Mouse (Mus musculus) layer of hippocampus, adult 2 months (tissue): ENCODE data around the gene Cacna2d3. TPM values are rescaled to one million over a fixed set of nuclear protein-coding genes. Genes with fewer than 3 reads are reported as not detected.

Experiments
- DNase-seq, 2 experiments: peaks; one replicate each; pipeline ENCODE4 v3.0.0; 2022; ENCODE audit warnings: low spot score in 2 of 2
- H3K27ac ChIP-seq: fragments of 200-600 bp; 2 replicates; pipeline ENCODE4 v1.8.1; 2022
- H3K4me3 ChIP-seq: fragments of 200-600 bp; 2 replicates; pipeline ENCODE4 v1.8.1; 2022; ENCODE audit warnings: mild to moderate bottlenecking
- CTCF ChIP-seq: fragments of 200-600 bp; conservative IDR thresholded peaks from 2 replicates; pipeline ENCODE4 v1.8.1; 2022; ENCODE audit warnings: antibody characterized with exemption, mild to moderate bottlenecking, moderate library complexity
- total RNA-seq, 2 experiments: library from RNA; stranded (reverse); gene quantifications; 2 replicates each; pipeline ENCODE4 v1.2.3; 2021

Cacna2d3 gene
- total RNA-seq, 2 experiments from 2014 or later, result 98.7 to 101 TPM

GRCm38 (mm10) chr14:29111666-29112065, 610.0 kb downstream of the Cacna2d3 start:
- H3K27ac ChIP-seq, result no peak overlapping the region
- DNase-seq, result no peak
- no peak for TF ChIP-seq CTCF
- no peak overlapping the region for H3K4me3 ChIP-seq

GRCm38 (mm10) chr14:29110351-29111091, 611.1 kb downstream of the Cacna2d3 start:
- TF ChIP-seq CTCF, result peak; percentile 94
- Histone ChIP-seq H3K4me3 (no peak overlapping the region), H3K27ac (no peak overlapping the region)
- DNase-seq, result peak in 1 of 2 experiments; percentile 36

DNA sequence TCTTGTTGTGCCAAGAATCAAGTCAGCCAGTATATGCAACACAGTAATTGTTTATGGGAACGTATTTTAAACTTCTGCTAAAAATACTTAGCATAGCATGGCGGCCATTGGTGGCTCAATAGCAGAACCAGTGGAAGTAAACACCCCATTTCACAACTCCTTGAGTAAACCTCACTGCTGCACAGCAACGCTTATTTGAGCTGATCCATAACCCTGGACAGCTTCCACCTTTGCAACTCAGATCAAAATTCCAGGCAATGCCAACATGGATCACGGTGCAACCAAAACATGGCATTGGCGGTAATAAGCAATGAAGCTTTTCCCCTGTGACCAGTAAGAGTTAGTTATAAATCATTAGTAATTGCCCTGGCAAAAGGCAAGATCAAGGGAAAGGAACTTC, 614.2 kb downstream of the Cacna2d3 start:
- no peak for TF ChIP-seq CTCF
- no peak for DNase-seq
- no peak overlapping the region for H3K27ac ChIP-seq
- H3K4me3 ChIP-seq, result no peak overlapping the region

DNA sequence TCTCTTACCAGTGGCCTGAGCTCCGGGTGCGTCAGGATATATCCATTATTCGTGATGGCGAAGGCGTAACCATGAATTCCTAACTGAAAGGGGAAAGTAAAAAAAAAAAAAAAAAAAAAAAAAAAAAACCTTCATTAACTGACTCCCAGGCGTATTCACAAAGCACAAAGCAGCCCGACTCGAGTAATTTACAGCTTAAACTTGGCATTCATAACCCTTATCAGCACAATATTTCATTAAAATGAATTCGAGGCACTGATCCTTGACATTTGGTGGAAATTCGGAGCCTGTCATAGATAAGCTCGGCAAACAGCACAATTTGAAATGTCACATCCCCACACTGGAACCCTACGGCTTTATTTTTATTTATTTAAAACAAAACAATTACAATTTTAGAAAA, 623.9 kb downstream of the Cacna2d3 start:
- H3K4me3 ChIP-seq, result no peak overlapping the region
- no peak for TF ChIP-seq CTCF

GRCm38 (mm10) chr14:29095431-29095830, 626.2 kb downstream of the Cacna2d3 start:
- TF ChIP-seq CTCF, result no peak
- H3K27ac ChIP-seq, result no peak overlapping the region
- peak in 1 of 2 experiments; percentile 19 for DNase-seq
- no peak overlapping the region for H3K4me3 ChIP-seq

More for the DNA sequence above, 623.9 kb downstream of the Cacna2d3 start:
- H3K27ac ChIP-seq, result peak overlapping the region; percentile 4; the same call in 1 of the 2 replicates
- DNase-seq, result no peak

DNA sequence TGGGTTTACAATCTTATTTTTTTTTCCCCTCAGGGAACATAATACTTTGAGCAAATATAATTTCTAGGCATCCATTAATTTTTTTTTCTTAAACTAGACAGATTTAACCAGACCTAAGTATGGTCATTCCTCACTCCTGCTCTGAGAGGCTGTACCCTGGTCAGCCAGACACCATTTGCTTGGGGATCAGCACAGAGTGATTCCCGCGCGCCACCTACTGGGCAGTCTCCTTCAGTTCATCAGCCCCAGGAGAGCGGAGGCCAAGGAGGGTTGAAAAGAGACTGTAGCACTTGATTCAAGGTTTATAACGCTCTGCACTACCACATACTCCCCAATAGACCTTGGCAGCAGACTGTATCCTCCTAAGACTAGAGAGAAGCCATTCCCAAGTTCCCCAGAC, 631.6 kb downstream of the Cacna2d3 start:
- DNase-seq, result peak; percentile 73 to 85
- TF ChIP-seq CTCF, result peak; percentile 95
- Histone ChIP-seq H3K27ac (no peak overlapping the region), H3K4me3 (no peak overlapping the region)

GRCm38 (mm10) chr14:29086528-29086927, 635.1 kb downstream of the Cacna2d3 start:
- no peak for TF ChIP-seq CTCF
- DNase-seq, result no peak
- Histone ChIP-seq H3K4me3 (no peak overlapping the region), H3K27ac (no peak overlapping the region)

DNA sequence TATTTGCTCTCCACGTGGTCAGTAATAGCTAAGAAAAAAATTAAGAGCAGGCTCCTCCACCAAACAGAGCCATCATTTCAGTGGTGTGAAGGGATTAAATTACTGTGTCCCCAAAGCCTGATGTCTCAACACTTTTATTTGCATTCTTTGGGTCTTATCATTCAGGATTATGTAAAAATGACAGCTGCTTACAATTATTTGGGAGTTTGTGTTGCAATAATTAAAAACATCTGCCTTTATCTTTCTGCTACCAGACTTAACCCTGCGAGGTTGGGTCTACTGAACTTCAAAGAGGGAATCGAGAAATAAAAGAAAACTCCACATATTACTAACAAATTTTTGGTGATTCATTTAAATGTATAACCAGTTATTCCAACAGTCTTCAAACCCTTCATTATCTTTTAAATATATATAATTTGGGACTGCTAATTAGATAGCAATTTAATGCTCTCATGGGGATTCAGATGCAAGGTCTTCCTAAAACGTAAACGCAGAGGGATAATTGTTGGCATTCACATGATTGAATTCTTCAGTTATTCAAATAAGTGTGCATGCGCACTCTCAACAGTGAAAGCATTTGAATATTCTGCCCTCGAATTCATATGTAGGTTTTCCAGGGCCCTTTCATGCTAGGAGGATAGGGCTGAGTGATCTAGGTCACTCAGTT, 636.0 kb downstream of the Cacna2d3 start:
- no peak for TF ChIP-seq CTCF
- no peak overlapping the region for H3K27ac ChIP-seq
- no peak for DNase-seq
- no peak overlapping the region for H3K4me3 ChIP-seq

GRCm38 (mm10) chr14:29082171-29082570, 639.5 kb downstream of the Cacna2d3 start:
- no peak for DNase-seq
- no peak overlapping the region for H3K4me3 ChIP-seq
- H3K27ac ChIP-seq, result no peak overlapping the region
- no peak for TF ChIP-seq CTCF

GRCm38 (mm10) chr14:29080630-29081029, 641.0 kb downstream of the Cacna2d3 start:
- TF ChIP-seq CTCF, result no peak
- H3K4me3 ChIP-seq, result no peak overlapping the region
- H3K27ac ChIP-seq, result no peak overlapping the region
- no peak for DNase-seq

DNA sequence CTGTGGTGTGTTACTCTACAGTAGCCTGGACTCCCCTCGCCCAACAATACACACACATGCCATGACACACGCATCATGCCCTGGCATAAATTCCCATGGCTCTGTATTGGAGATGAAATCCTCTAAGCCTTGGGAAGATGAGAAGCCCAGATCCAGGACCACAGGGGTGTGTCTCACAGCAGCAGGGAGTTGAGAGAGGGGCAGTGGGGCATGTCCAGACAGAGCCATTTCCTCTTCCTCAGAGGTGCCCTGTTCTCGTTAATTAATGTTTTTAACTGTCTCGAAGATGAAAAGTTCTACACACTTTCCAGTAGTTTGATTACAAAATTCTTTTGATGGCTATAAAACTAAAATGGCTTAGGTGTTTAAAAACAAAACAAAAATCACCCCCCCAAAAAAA, 641.4 kb downstream of the Cacna2d3 start:
- no peak for DNase-seq
- no peak for TF ChIP-seq CTCF
- Histone ChIP-seq H3K27ac (no peak overlapping the region), H3K4me3 (no peak overlapping the region)

DNA sequence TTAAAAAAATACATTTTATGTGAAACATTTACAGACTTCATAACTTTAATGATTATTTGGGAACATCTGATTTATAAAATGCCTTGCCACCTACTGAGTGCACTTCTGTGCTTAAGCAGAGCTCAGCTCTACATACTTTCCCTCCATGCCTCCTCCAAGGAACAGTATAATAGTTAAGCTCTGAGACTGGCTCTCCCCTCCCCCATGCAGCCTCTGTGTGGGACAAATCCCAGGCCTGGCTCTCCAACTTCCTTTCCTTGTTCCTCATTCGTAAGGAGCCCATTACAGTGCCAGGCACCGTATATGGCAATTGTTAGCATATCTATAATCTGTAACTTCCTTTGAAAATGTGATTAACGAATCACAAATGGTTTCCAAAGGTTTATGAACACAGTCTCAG, 644.2 kb downstream of the Cacna2d3 start:
- TF ChIP-seq CTCF, result no peak
- no peak for DNase-seq
- Histone ChIP-seq H3K4me3 (no peak overlapping the region), H3K27ac (no peak overlapping the region)

- TF ChIP-seq CTCF, result peak; percentile 65
- no peak overlapping the region for H3K27ac ChIP-seq
These were observed 647.9 kb downstream of the Cacna2d3 start for GRCm38 (mm10) chr14:29073747-29074146.

GRCm38 (mm10) chr14:29062676-29063075, 659.0 kb downstream of the Cacna2d3 start:
- DNase-seq, result no peak
- H3K4me3 ChIP-seq, result no peak overlapping the region
- H3K27ac ChIP-seq, result no peak overlapping the region
- no peak for TF ChIP-seq CTCF

More at GRCm38 (mm10) chr14:29073747-29074146, 647.9 kb downstream of the Cacna2d3 start:
- DNase-seq, result no peak
- H3K4me3 ChIP-seq, result no peak overlapping the region
